Comparison of ENCODE assay signal across 8 mouse cellular contexts in genomic region chr3:88553880-88554586, GRCm38 (mm10). TPM values are rescaled to one million over a fixed set of nuclear protein-coding genes. Genes with fewer than 3 reads are reported as not detected.
DNase-seq lines count a peak whose midpoint lies in the region; ATAC-seq lines count a peak whose summit lies in the region.

No protein-coding gene starts in this region.

- H3K4me1 ChIP-seq in embryonic facial prominence, embryonic 14.5 days (ENCODE audit: control insufficient read depth, insufficient read depth, low read length), result peaks cover 13% of the 10 kb centered on the region
- peaks cover 34% of the 10 kb centered on the region for H3K4me1 ChIP-seq in hindbrain, embryonic 13.5 days (replicated peaks)
- H3K4me1 ChIP-seq in liver, embryonic 12.5 days, result peaks cover 42% of the 10 kb centered on the region
- peaks cover 25% of the 10 kb centered on the region for H3K4me1 ChIP-seq in neural tube, embryonic 14.5 days (ENCODE audit: control insufficient read depth, insufficient read depth, low read length)

- peak overlapping the region; percentile 97 for H3K27ac ChIP-seq in embryonic facial prominence, embryonic 14.5 days (replicated peaks; ENCODE audit: low read depth, low read length)
- H3K27ac ChIP-seq in hindbrain, embryonic 13.5 days, result peak overlapping the region; percentile 95
- peak overlapping the region; percentile 93 for H3K27ac ChIP-seq in liver, embryonic 12.5 days
- H3K27ac ChIP-seq in neural tube, embryonic 14.5 days (ENCODE audit: low read depth, low read length), result peak overlapping the region; percentile 92

- WGBS in embryonic facial prominence, embryonic 14.5 days, result under 1% methylated on average over 24 of the region's 41 CpGs
- WGBS in hindbrain, embryonic 13.5 days, result under 1% methylated on average over 39 of the region's 41 CpGs
- WGBS in liver, embryonic 12.5 days (ENCODE audit: insufficient replicate concordance), result 3% methylated on average over 41 of the region's 41 CpGs
- WGBS in neural tube, embryonic 14.5 days, result 1% methylated on average over 41 of the region's 41 CpGs

- H3K27me3 ChIP-seq in embryonic facial prominence, embryonic 14.5 days (replicated peaks; ENCODE audit: control insufficient read depth, insufficient read depth, low read length), result no peaks in the 10 kb centered on the region
- no peaks in the 10 kb centered on the region for H3K27me3 ChIP-seq in hindbrain, embryonic 13.5 days
- no peaks in the 10 kb centered on the region for H3K27me3 ChIP-seq in liver, embryonic 12.5 days (replicated peaks)
- no peaks in the 10 kb centered on the region for H3K27me3 ChIP-seq in neural tube, embryonic 14.5 days (ENCODE audit: control insufficient read depth, insufficient read depth, low read length)

- DNase-seq in gastrocnemius, adult 18-20 months (ENCODE audit: low spot score), result peak; percentile 40
- no peak for DNase-seq in gastrocnemius, postnatal 25 days
- peak; percentile 82 for DNase-seq in MEL-GATA-1-ER (ENCODE audit: extremely low read depth, low read depth)
- DNase-seq in embryonic facial prominence, embryonic 14.5 days (ENCODE audit: low spot score), result peak; percentile 78
- DNase-seq in urinary bladder, postnatal 25 days (ENCODE audit: low spot score), result no peak

- peak overlapping the region; percentile 88 for H3K9ac ChIP-seq in embryonic facial prominence, embryonic 14.5 days (ENCODE audit: low read depth, low read length)
- H3K9ac ChIP-seq in hindbrain, embryonic 13.5 days, result peak overlapping the region; percentile 93
- H3K9ac ChIP-seq in liver, embryonic 12.5 days, result peak overlapping the region; percentile 94
- H3K9ac ChIP-seq in neural tube, embryonic 14.5 days (replicated peaks; ENCODE audit: low read depth, low read length), result peak overlapping the region; percentile 89

- peak overlapping the region; percentile 89 for H3K4me3 ChIP-seq in embryonic facial prominence, embryonic 14.5 days (ENCODE audit: low read depth, low read length)
- H3K4me3 ChIP-seq in hindbrain, embryonic 13.5 days, result peak overlapping the region; percentile 84
- H3K4me3 ChIP-seq in liver, embryonic 12.5 days, result peak overlapping the region; percentile 84
- peak overlapping the region; percentile 52 for H3K4me3 ChIP-seq in neural tube, embryonic 14.5 days (ENCODE audit: low read depth, low read length)

- H3K4me2 ChIP-seq in embryonic facial prominence, embryonic 14.5 days (ENCODE audit: low read depth, low read length), result peak overlapping the region; percentile 86
- peak overlapping the region; percentile 82 for H3K4me2 ChIP-seq in hindbrain, embryonic 13.5 days
- H3K4me2 ChIP-seq in liver, embryonic 12.5 days, result peak overlapping the region; percentile 99
- H3K4me2 ChIP-seq in neural tube, embryonic 14.5 days (ENCODE audit: low read depth, low read length), result peak overlapping the region; percentile 86

- peaks cover 36% of the 10 kb centered on the region for H3K36me3 ChIP-seq in embryonic facial prominence, embryonic 14.5 days (ENCODE audit: control insufficient read depth, insufficient read depth, low read length)
- H3K36me3 ChIP-seq in hindbrain, embryonic 13.5 days, result peaks cover 35% of the 10 kb centered on the region
- H3K36me3 ChIP-seq in liver, embryonic 12.5 days, result peaks cover 40% of the 10 kb centered on the region
- peaks cover 17% of the 10 kb centered on the region for H3K36me3 ChIP-seq in neural tube, embryonic 14.5 days (ENCODE audit: control insufficient read depth, insufficient read depth, low read length)

- peak; percentile 35 for ATAC-seq in embryonic facial prominence, embryonic 14.5 days (ENCODE audit: low read depth)
- peak; percentile 59 for ATAC-seq in hindbrain, embryonic 13.5 days (ENCODE audit: low FRiP score)
- ATAC-seq in liver, embryonic 12.5 days, result peak; percentile 16
- ATAC-seq in neural tube, embryonic 14.5 days (ENCODE audit: low read depth), result peak; percentile 35

- H3K9me3 ChIP-seq in embryonic facial prominence, embryonic 14.5 days (ENCODE audit: control insufficient read depth, low read length), result no peaks in the 10 kb centered on the region
- H3K9me3 ChIP-seq in hindbrain, embryonic 13.5 days, result no peaks in the 10 kb centered on the region
- H3K9me3 ChIP-seq in liver, embryonic 12.5 days (replicated peaks), result no peaks in the 10 kb centered on the region
- H3K9me3 ChIP-seq in neural tube, embryonic 14.5 days (ENCODE audit: control insufficient read depth, low read length), result no peaks in the 10 kb centered on the region

RNA-seq across cellular contexts. Expression of gene Ubqln4, which starts 0.5 kb away (rescaled TPM):
- 10 to 100 TPM; 86.3 to 89.9 TPM for total RNA-seq in gastrocnemius, adult 18-20 months (2021)
- total RNA-seq in gastrocnemius, postnatal 25 days (2021), result 10 to 100 TPM; 59.6 to 67.2 TPM
- polyA plus RNA-seq in embryonic facial prominence, embryonic 14.5 days (2014; fragmentation: Nextera tagmentation; extraction: Ambion mirVana), result 46.3 and 50.0 TPM in 2 replicates
- 36.7 and 38.3 TPM in 2 replicates for polyA plus RNA-seq in hindbrain, embryonic 13.5 days (2015; fragmentation: Nextera tagmentation; extraction: Ambion mirVana)
- 37.9 and 39.5 TPM in 2 replicates for polyA plus RNA-seq in liver, embryonic 12.5 days (2016; fragmentation: Nextera tagmentation; extraction: Ambion mirVana)
- polyA plus RNA-seq in neural tube, embryonic 14.5 days (2014; fragmentation: Nextera tagmentation; extraction: Ambion mirVana), result 43.5 and 44.1 TPM in 2 replicates

RNA-seq across cellular contexts. Expression of gene Lamtor2, which starts 1.2 kb away (rescaled TPM):
- 10 to 100 TPM; 90.8 to 95.9 TPM for total RNA-seq in gastrocnemius, adult 18-20 months (2021)
- total RNA-seq in gastrocnemius, postnatal 25 days (2021), result 10 to 100 TPM; 76.1 to 81.1 TPM
- 97.9 and 107 TPM in 2 replicates for polyA plus RNA-seq in embryonic facial prominence, embryonic 14.5 days (2014; fragmentation: Nextera tagmentation; extraction: Ambion mirVana)
- 179 and 182 TPM in 2 replicates for polyA plus RNA-seq in hindbrain, embryonic 13.5 days (2015; fragmentation: Nextera tagmentation; extraction: Ambion mirVana)
- polyA plus RNA-seq in liver, embryonic 12.5 days (2016; fragmentation: Nextera tagmentation; extraction: Ambion mirVana), result 101 and 102 TPM in 2 replicates
- 97.0 and 106 TPM in 2 replicates for polyA plus RNA-seq in neural tube, embryonic 14.5 days (2014; fragmentation: Nextera tagmentation; extraction: Ambion mirVana)

RNA-seq across cellular contexts. Expression of gene Rab25, which starts 5.9 kb away (rescaled TPM):
- total RNA-seq in gastrocnemius, adult 18-20 months (2021), result not detected
- total RNA-seq in gastrocnemius, postnatal 25 days (2021), result not detected
- 33.8 and 38.0 TPM in 2 replicates for polyA plus RNA-seq in embryonic facial prominence, embryonic 14.5 days (2014; fragmentation: Nextera tagmentation; extraction: Ambion mirVana)
- polyA plus RNA-seq in hindbrain, embryonic 13.5 days (2015; fragmentation: Nextera tagmentation; extraction: Ambion mirVana), result not detected in 2 replicates
- polyA plus RNA-seq in liver, embryonic 12.5 days (2016; fragmentation: Nextera tagmentation; extraction: Ambion mirVana), result 0.70 TPM in 1 of 2 replicates, not detected in the other
- not detected in 2 replicates for polyA plus RNA-seq in neural tube, embryonic 14.5 days (2014; fragmentation: Nextera tagmentation; extraction: Ambion mirVana)

RNA-seq across cellular contexts. Expression of gene Ssr2, which starts 21.6 kb away (rescaled TPM):
- 10 to 100 TPM; 40.4 to 44.2 TPM for total RNA-seq in gastrocnemius, adult 18-20 months (2021)
- total RNA-seq in gastrocnemius, postnatal 25 days (2021), result 10 to 100 TPM; 52.2 to 63.2 TPM
- 289 and 337 TPM in 2 replicates for polyA plus RNA-seq in embryonic facial prominence, embryonic 14.5 days (2014; fragmentation: Nextera tagmentation; extraction: Ambion mirVana)
- polyA plus RNA-seq in hindbrain, embryonic 13.5 days (2015; fragmentation: Nextera tagmentation; extraction: Ambion mirVana), result 154 and 163 TPM in 2 replicates
- polyA plus RNA-seq in liver, embryonic 12.5 days (2016; fragmentation: Nextera tagmentation; extraction: Ambion mirVana), result 172 and 177 TPM in 2 replicates
- 127 and 143 TPM in 2 replicates for polyA plus RNA-seq in neural tube, embryonic 14.5 days (2014; fragmentation: Nextera tagmentation; extraction: Ambion mirVana)

RNA-seq across cellular contexts. Expression of gene Mex3a, which starts 21.8 kb away (rescaled TPM):
- under 1 TPM; 0.17 to 0.18 TPM for total RNA-seq in gastrocnemius, adult 18-20 months (2021)
- total RNA-seq in gastrocnemius, postnatal 25 days (2021), result under 1 TPM; 0.24 to 0.33 TPM
- polyA plus RNA-seq in embryonic facial prominence, embryonic 14.5 days (2014; fragmentation: Nextera tagmentation; extraction: Ambion mirVana), result 21.5 and 24.7 TPM in 2 replicates
- 38.9 and 40.0 TPM in 2 replicates for polyA plus RNA-seq in hindbrain, embryonic 13.5 days (2015; fragmentation: Nextera tagmentation; extraction: Ambion mirVana)
- polyA plus RNA-seq in liver, embryonic 12.5 days (2016; fragmentation: Nextera tagmentation; extraction: Ambion mirVana), result 2.8 and 3.1 TPM in 2 replicates
- polyA plus RNA-seq in neural tube, embryonic 14.5 days (2014; fragmentation: Nextera tagmentation; extraction: Ambion mirVana), result 34.0 and 35.3 TPM in 2 replicates

Comparison
In these comparisons a context has a peak if more than half of its experiments do, and no peak if none do; other contexts are left out.
1. DNase-seq: peak in gastrocnemius, adult 18-20 months (single experiment), MEL-GATA-1-ER (single experiment) and embryonic facial prominence, embryonic 14.5 days (single experiment); none in gastrocnemius, postnatal 25 days (single experiment) and urinary bladder, postnatal 25 days (single experiment).
2. RNA of gene Rab25, which starts 5.9 kb away (polyA plus RNA-seq): 33.8 to 38.0 TPM in embryonic facial prominence, embryonic 14.5 days; 0.70 TPM in liver, embryonic 12.5 days, not detected in neural tube, embryonic 14.5 days and not detected in hindbrain, embryonic 13.5 days; every median in the first group is over 10 times any median in the second.
3. Peak in every context shown above with its lines, with median percentiles within 50 percentile points of each other: ATAC-seq, H3K27ac ChIP-seq, H3K4me2 ChIP-seq, H3K4me3 ChIP-seq and H3K9ac ChIP-seq.